Mouse (Mus musculus): ENCODE measurements at regions not wholly inside any gene's neighbourhood (a gene's known extent, or its start where the extent isn't known, plus 50 kb on each side); places are given as distances from the start of the nearest gene placed in this dataset.
A peak's percentile ranks its signal among the peaks of the same experiment; 100 is the strongest.
"Not testable (repeated sequence)": the region's sequence is repeated elsewhere in the genome, so short reads cannot be mapped to it uniquely, and the experiment has no call there.

- DNase-seq (ENCODE audit: low read depth, low spot score) = peak; percentile 35
These were observed 60.5 kb upstream of the Tmem200a start for GRCm38 (mm10) chr10:26139100-26140093.

- DNase-seq (ENCODE audit: low read depth, low spot score) = no peak
These were observed 73.7 kb upstream of the Tmem200a start for GRCm38 (mm10) chr10:26152586-26152985.

DNA sequence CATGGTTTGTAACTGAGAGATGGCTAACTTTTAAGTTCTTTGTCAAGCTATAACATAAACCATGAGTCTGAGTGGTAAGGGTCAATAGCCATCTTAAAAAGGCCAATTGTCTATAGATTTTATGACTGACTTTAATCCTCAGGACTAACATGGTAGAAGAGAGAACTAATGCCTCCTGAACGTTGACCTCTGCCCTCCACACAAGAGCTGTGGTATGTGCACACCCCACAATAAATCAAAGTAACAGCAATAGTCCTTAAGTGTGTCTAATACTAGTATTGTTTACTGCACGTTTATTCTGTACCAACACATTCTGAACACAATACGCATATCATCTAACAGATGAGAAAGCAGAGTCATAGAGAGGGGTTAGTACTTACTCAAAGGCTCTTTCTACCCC is 70.7 kb upstream of the Samd3 start:
- DNase-seq (ENCODE audit: low read depth, low spot score) = no peak

DNA sequence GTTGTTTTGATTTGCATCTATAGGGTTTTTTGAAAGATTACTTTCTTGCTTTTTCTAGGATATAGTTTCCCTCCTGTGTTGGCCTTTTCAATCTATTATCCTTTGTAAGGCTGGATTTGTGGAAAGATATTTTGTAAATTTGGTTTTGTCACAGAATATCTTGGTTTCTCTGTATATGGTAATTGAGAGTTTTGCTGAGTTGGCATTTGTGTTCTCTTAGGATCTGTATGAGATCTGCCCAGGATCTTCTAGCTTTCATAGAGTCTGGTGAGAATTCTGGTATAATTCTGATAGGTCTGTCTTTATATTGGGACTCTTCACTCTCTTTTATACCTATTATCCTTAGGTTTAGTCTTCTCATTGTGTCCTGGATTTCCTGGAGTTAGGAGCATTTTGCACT is 68.4 kb upstream of the Samd3 start:
- not testable (repeated sequence) for DNase-seq (ENCODE audit: low read depth, low spot score)

GRCm38 (mm10) chr10:26164531-26164930 is 65.0 kb upstream of the Samd3 start:
- no peak for DNase-seq (ENCODE audit: low read depth, low spot score)

DNA sequence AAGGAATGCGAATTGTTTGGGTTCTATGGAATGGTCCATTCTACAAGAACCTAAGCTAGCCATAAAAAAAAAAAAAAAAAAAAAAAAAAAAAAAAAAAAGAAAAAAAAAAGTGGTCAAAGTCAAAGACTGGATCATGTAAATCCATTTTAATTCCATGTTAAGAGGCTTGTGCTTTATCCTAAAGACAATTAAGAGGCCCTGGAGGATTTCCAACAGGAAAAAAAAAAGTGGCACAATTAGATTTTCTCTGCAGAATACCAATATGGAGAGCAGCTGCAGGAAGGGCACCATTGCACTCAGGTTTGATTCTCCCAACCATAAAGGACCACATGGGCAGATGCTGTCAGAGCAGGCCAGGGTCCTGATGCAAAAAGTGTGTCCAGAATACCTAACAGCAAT is 51.9 kb upstream of the Samd3 start:
- DNase-seq (ENCODE audit: low read depth, low spot score) = no peak

DNA sequence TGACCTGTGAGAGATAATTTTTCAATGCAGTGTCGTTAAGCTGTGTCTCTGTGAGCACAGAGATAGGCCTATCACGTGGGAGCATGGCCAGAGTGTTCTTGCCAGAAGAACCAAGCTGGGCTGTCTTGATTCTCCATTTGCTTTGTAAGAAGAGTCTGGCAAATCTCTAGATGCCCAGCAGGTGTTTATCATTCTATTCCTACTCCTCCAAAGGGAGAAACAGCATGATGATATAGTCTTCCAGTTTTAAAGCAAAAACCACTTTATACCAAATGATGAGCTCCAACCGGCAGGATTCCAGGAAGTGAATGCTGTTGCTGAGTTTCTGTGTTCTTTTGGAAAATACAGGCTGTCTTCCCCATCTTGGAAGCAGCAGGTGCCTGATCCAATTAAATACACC is 51.2 kb upstream of the Samd3 start:
- DNase-seq (ENCODE audit: low read depth, low spot score) = no peak

Measured in forelimb bud, embryonic 11.5 days (tissue).